Mouse (Mus musculus) forebrain, embryonic 16.5 days (tissue): Measurements from ENCODE around the gene Snrpb2. TPM values are rescaled to one million over a fixed set of nuclear protein-coding genes. Genes with fewer than 3 reads are reported as not detected.

ENCODE experiments used
- polyA plus RNA-seq: library from polyadenylated mRNA; unstranded; fragments of >200 nt; fragmentation: Nextera tagmentation; extraction: Ambion mirVana; gene quantifications from 2 replicates; pipeline ENCODE4 v1.2.1, GENCODE M21; 2015

Snrpb2 gene
- polyA plus RNA-seq, 1 experiment from 2014 or later = 58.7 TPM

Other genes with a start within 250 kb of the Snrpb2 start
- gene Kif16b, start 161.5 kb upstream of the Snrpb2 start, polyA plus RNA-seq = 2.7 and 3.3 TPM in 2 replicates
- 0.53 and 0.97 TPM in 2 replicates for gene Otor, start 15.4 kb downstream of the Snrpb2 start, polyA plus RNA-seq